Mouse (Mus musculus) heart, embryonic 16.5 days (tissue): Measurements from ENCODE around the gene Scnn1b. TPM values are rescaled to one million over a fixed set of nuclear protein-coding genes. Genes with fewer than 3 reads are reported as not detected.

Source experiments
- polyA plus RNA-seq: library from polyadenylated mRNA; unstranded; fragments of >200 nt; fragmentation: Nextera tagmentation; extraction: Ambion mirVana; gene quantifications from 2 replicates; pipeline ENCODE4 v1.2.1, GENCODE M21; 2015

Gene Scnn1b
- polyA plus RNA-seq, 1 experiment from 2014 or later, result 0.49 TPM

Other genes starting within 250 kb of the Scnn1b start
- gene Usp31, start 157.8 kb upstream of the Scnn1b start, polyA plus RNA-seq, result 1.1 and 1.2 TPM in 2 replicates
- 0.25 and 0.91 TPM in 2 replicates for gene Scnn1g, start 130.6 kb upstream of the Scnn1b start, polyA plus RNA-seq
- 17.9 and 19.9 TPM in 2 replicates for gene Cog7, start 116.7 kb downstream of the Scnn1b start, polyA plus RNA-seq
- gene Gga2, start 156.2 kb downstream of the Scnn1b start, polyA plus RNA-seq, result 79.0 and 87.5 TPM in 2 replicates
- 43.1 and 44.5 TPM in 2 replicates for gene Ubfd1, start 202.1 kb downstream of the Scnn1b start, polyA plus RNA-seq
- gene Ears2, start 202.2 kb downstream of the Scnn1b start, polyA plus RNA-seq, result 40.4 and 41.9 TPM in 2 replicates
- gene Ndufab1, start 236.8 kb downstream of the Scnn1b start, polyA plus RNA-seq, result 1,647 and 1,675 TPM in 2 replicates